Comparison of ENCODE assay signal across 20 mouse cellular contexts in the genomic region with DNA sequence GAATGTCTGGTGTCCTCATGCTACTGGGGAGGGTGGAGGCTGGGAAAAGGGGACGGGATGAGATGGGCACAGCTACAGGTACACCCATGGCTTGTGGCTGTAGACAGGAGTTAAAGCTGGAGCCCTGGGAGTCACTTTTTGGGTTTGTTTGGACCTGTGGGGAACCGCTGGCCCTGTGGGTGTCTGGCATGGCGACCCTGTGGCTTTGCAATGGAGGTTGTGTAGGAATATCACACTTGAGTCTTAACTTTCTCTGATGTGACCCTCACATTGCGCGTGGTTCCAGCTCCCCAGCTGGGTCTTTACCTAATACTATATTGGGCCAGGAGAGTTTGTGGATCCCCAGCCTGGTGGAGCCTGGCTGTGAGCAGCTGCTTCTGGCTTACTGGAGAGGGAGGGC. TPM values are rescaled to one million over a fixed set of nuclear protein-coding genes. Genes with fewer than 3 reads are reported as not detected.
A peak's percentile ranks its signal among the peaks of the same experiment; 100 is the strongest.
DNase-seq lines count a peak whose midpoint lies in the region; ATAC-seq lines count a peak whose summit lies in the region.
"Had no signal": no experiment of that assay in that cellular context is flagged by ENCODE, and none has a peak within 500 bp of the region (broad histone marks: within the 10 kb centered on the region; RNA-seq: fewer than 3 reads in every experiment).

No protein-coding gene starts in this region.

- H3K27ac ChIP-seq in embryonic facial prominence, embryonic 13.5 days = no peak overlapping the region
- H3K27ac ChIP-seq in embryonic facial prominence, embryonic 10.5 days (replicated peaks) = no peak overlapping the region

- no peak for DNase-seq in embryonic facial prominence, embryonic 10.5 days (ENCODE audit: low spot score)
- DNase-seq in heart, adult 11 months = peak; percentile 90
- no peak for DNase-seq in heart, postnatal 25 days (ENCODE audit: low spot score)
- DNase-seq: adrenal gland, adult 2 months; adrenal gland, adult 8-10 months; adrenal gland, postnatal 10 days; adrenal gland, postnatal 25 days; adrenal gland, postnatal 36 days; B cell, adult 2 months; cerebellum, adult 11 months; cerebellum, adult 11-12 months had no signal

- no peak for ATAC-seq in embryonic facial prominence, embryonic 13.5 days (ENCODE audit: insufficient number of reproducible peaks, insufficient read depth, low FRiP score, low TSS enrichment, low read depth)
- ATAC-seq: activated CD4-positive, CD25-positive, alpha-beta regulatory T cell, adult 4 months; CD4-positive, CD25-positive, alpha-beta regulatory T cell, adult 4 months; Patski had no signal

- H3K4me2 ChIP-seq in embryonic facial prominence, embryonic 13.5 days = no peak overlapping the region

- peaks cover 25% of the 10 kb centered on the region for H3K4me1 ChIP-seq in embryonic facial prominence, embryonic 13.5 days
- peaks cover 25% of the 10 kb centered on the region for H3K4me1 ChIP-seq in embryonic facial prominence, embryonic 10.5 days

- WGBS in embryonic facial prominence, embryonic 13.5 days = 95% methylated on average over 5 of the region's 5 CpGs
- 95% methylated on average over 5 of the region's 5 CpGs for WGBS in embryonic facial prominence, embryonic 10.5 days

- H3K9me3 ChIP-seq in embryonic facial prominence, embryonic 13.5 days = no peaks in the 10 kb centered on the region
- no peaks in the 10 kb centered on the region for H3K9me3 ChIP-seq in embryonic facial prominence, embryonic 10.5 days
- H3K9me3 ChIP-seq: G1E had no signal

- H3K27me3 ChIP-seq in embryonic facial prominence, embryonic 13.5 days = no peaks in the 10 kb centered on the region; the same call in 1 of the 2 replicates
- H3K27me3 ChIP-seq in embryonic facial prominence, embryonic 10.5 days (replicated peaks; ENCODE audit: low read depth, poor library complexity, severe bottlenecking) = peaks cover 24% of the 10 kb centered on the region
- H3K27me3 ChIP-seq: CH12.LX, Patski had no signal

- H3K36me3 ChIP-seq in embryonic facial prominence, embryonic 13.5 days = peaks cover 84% of the 10 kb centered on the region
- peaks cover 96% of the 10 kb centered on the region for H3K36me3 ChIP-seq in embryonic facial prominence, embryonic 10.5 days (replicated peaks)

- intact Hi-C loops in heart, postnatal 25 days (cut with DNase I) = no loop called here

- H3K9ac ChIP-seq in embryonic facial prominence, embryonic 13.5 days = peak overlapping the region; percentile 11; the same call in 1 of the 2 replicates

- H3K4me3 ChIP-seq in embryonic facial prominence, embryonic 13.5 days = no peak overlapping the region
- no peak overlapping the region for H3K4me3 ChIP-seq in embryonic facial prominence, embryonic 10.5 days

RNA-seq across cellular contexts. Expression of a gene that starts 3.0 kb away (rescaled TPM):
- polyA plus RNA-seq in embryonic facial prominence, embryonic 13.5 days (2015; fragmentation: Nextera tagmentation; extraction: Ambion mirVana) = 4.6 and 7.3 TPM in 2 replicates
- 4.4 and 5.2 TPM in 2 replicates for polyA plus RNA-seq in embryonic facial prominence, embryonic 10.5 days (2016; fragmentation: Nextera tagmentation; extraction: Ambion mirVana)
- total RNA-seq in heart, postnatal 25 days (2021) = 1 to 10 TPM; 2.4 to 2.5 TPM

RNA-seq across cellular contexts. Expression of a gene that starts 6.4 kb away (rescaled TPM):
- polyA plus RNA-seq in embryonic facial prominence, embryonic 13.5 days (2015; fragmentation: Nextera tagmentation; extraction: Ambion mirVana) = 1.8 and 2.0 TPM in 2 replicates
- polyA plus RNA-seq in embryonic facial prominence, embryonic 10.5 days (2016; fragmentation: Nextera tagmentation; extraction: Ambion mirVana) = 0.44 and 0.85 TPM in 2 replicates
- not detected for total RNA-seq in heart, postnatal 25 days (2021)
- total RNA-seq: adrenal gland, postnatal 14 days; ES-E14; MEL had no signal
- polyA plus RNA-seq: Patski had no signal

RNA-seq across cellular contexts. Expression of a gene that starts 6.5 kb away (rescaled TPM):
- polyA plus RNA-seq in embryonic facial prominence, embryonic 13.5 days (2015; fragmentation: Nextera tagmentation; extraction: Ambion mirVana) = 29.8 and 34.0 TPM in 2 replicates
- polyA plus RNA-seq in embryonic facial prominence, embryonic 10.5 days (2016; fragmentation: Nextera tagmentation; extraction: Ambion mirVana) = 31.0 and 32.8 TPM in 2 replicates
- total RNA-seq in heart, postnatal 25 days (2021) = 10 to 100 TPM; 68.9 to 69.9 TPM

RNA-seq across cellular contexts. Expression of a gene that starts 7.8 kb away (rescaled TPM):
- 56.1 and 65.7 TPM in 2 replicates for polyA plus RNA-seq in embryonic facial prominence, embryonic 13.5 days (2015; fragmentation: Nextera tagmentation; extraction: Ambion mirVana)
- 62.3 and 64.6 TPM in 2 replicates for polyA plus RNA-seq in embryonic facial prominence, embryonic 10.5 days (2016; fragmentation: Nextera tagmentation; extraction: Ambion mirVana)
- total RNA-seq in heart, postnatal 25 days (2021) = 10 to 100 TPM; 14.4 to 15.0 TPM

RNA-seq across cellular contexts. Expression of a gene that starts 14.0 kb away (rescaled TPM):
- polyA plus RNA-seq in embryonic facial prominence, embryonic 13.5 days (2015; fragmentation: Nextera tagmentation; extraction: Ambion mirVana) = 104 and 110 TPM in 2 replicates
- 121 and 134 TPM in 2 replicates for polyA plus RNA-seq in embryonic facial prominence, embryonic 10.5 days (2016; fragmentation: Nextera tagmentation; extraction: Ambion mirVana)
- 1 to 10 TPM in 1 of 2 experiments, under 1 TPM in 1; 0.75 to 1.1 TPM for total RNA-seq in heart, postnatal 25 days (2021)
- polyA plus RNA-seq: CD4-positive, CD25-positive, alpha-beta regulatory T cell, adult 4 months had no signal
